Mouse (Mus musculus): ENCODE results near the gene App.

Gene App

DNA sequence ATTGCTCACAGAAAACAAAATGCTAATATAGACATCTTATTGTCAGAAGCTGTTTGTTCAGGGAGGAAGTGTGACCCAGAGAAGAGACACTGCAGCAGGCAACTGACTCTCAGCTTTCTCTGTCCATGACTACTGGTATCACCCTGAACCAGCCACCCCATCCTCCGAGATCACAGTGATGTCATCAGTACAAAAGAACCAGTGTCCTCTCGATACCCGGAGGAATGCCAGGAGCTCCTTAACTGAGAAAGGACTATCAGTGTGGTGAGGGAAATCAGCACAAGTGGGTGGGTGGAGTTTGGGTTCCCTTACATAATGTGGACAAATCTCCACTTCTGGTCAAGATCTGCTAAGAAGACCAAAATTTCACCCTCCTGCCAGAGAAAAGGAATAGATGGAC is 150.5 kb downstream of the App start:
- in situ Hi-C loops (cut with MboI) = no loop called here

DNA sequence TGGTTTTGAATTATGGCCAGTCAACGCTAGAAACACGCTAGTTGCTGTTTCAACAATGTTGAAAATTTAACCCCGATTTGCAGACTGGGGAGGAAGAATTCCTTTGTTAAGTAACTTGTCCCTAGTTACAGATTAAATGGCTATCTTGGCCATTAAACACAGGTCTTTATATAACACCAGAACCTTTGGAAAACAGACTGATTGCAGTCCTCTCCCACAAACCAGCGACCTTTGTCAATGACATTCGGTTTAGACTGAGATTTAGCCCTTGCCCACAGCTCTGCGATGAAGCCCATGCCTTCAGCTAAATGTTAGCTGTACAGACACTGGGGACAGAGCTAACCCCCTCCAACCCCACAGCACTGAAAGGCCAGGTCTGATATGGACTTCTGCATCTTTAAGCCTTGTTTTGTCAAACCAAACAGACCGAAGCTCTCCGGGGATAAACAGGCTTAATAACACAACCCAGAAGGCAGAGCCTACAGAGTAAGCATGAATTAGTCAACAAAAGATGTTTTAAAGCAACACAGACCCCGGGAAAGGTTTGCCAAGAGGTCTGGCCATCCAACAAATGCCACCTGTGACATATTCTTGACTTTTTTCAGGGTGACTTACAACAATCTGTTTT is 152.8 kb downstream of the App start:
- in situ Hi-C loops (cut with MboI) = no loop called here

DNA sequence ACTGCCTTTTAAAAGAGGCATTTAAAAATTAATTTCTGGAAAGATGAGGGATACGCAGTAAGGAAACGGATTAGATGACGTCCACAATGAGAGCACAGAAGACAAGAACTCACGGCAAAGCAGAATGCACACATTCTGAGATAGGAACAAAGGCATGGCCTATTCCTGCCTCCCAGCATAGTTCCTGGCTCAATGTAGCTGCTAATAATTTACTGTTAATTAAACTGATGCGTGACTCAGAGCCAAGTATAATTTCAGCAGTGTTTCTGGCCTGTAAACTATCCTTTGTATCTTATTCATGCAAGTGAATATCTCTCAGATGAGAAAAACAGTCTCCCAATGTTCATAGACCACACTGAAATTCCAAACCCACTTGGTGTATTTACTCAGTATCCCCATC is 154.3 kb downstream of the App start:
- in situ Hi-C loops (cut with MboI) = no loop called here

DNA sequence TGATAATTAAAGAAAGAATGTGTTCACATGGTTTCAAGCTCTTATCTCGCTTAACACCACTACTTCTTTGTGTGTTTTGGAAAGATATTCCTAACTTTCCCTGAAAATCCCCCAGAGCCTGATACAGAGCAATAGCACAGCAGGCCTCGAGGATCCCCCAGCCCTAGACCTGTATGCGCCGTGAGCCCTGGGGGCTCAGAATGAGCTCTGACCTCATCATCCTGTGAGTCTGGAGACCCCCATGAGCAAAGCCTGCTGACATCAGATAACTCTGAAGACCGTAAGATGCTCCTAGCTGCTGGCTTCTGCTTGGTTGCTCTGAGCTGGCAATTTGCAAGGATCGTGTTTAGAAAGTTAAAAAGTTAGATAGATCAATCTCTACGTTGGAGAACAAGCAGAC is 155.7 kb downstream of the App start:
- in situ Hi-C loops (cut with MboI) = no loop called here

GRCm38 (mm10) chr16:85012695-85013094 is 160.9 kb downstream of the App start:
- in situ Hi-C loops (cut with MboI) = no loop called here

DNA sequence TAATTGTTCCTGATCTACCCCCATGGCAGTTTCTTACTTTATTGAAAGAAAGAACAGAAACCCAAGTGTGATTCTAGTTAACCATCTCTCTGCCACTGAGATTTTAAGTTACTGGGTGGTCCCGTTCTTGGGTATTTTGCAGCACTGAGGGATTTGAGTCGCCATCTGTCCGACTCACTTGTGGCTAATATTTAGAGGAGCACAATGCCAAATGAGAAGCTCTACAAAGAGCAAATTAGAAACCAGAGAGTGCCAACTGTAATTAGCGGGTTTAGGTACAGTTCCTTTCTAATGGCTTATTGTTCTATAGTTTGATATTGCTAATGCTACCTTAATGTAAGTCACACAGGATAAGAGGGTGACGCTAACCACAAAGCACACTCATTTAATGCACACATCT is 161.4 kb downstream of the App start:
- in situ Hi-C loops (cut with MboI) = no loop called here

GRCm38 (mm10) chr16:85010651-85011050 is 162.9 kb downstream of the App start:
- in situ Hi-C loops (cut with MboI) = no loop called here

DNA sequence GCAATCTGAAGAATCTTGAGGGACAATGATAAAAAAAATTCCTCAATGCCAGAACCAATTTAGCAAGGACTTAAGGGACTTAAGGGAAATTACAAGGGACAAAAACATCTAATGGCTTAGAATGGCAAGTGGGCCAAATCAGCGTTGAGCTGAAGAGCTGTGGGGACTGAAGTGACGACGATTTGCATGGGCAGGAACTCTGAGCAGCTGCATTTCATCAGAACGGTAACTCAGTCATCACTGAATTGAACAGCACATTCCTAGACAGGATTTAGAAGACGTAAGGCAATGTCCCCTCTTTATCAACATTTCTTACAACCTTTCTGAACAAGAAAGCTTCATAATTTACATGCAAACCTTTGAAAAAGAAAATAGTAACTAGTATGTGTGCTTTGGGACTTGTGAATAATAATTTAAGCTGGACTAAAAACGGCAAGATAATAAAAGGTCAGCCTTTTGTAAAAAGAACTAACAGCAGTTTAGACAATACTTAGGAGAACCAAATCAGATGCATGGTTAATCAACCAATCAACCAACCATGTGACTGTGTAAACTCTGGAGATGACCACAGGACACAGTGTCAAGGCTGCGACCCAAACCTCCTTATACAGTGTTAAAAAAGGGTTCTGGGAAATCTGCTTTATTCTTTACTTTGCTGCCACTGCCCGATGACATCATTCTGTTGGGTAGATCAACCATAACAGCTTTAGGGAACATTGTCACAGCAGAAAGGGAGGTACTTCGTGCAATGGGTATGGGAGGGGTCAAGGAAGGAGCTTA is 164.5 kb downstream of the App start:
- in situ Hi-C loops (cut with MboI) = no loop called here

DNA sequence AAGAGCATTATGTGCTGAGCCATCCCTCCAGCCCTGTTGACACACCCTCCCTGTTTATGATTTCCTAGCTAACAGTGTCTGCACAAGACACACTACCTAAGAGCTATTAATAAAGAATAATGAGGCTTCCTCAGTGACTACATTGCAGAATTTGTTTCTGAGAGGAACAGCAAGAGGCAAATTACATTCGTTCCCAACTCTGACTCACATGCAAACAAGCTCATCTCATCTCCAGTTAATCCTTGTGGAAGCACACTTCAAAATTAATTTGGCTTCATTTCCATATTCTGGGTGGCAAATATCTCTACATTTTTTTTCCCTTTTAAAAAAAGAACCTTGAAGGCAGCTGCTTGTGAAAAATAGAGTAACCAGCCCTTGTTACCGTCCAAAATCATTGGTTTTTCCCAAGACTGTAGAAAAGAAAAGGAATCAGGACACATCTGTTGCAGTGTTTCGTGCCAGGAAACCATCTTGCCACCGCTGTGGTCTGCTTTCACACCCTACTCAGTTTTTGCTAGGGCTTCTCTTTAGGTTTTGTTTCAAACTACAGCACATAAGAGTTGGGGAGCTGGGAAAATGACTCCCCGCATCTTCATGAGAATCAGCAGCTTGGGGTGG is 171.5 kb downstream of the App start:
- in situ Hi-C loops (cut with MboI) = no loop called here

- in situ Hi-C loops (cut with MboI) = no loop called here
These were observed 173.3 kb downstream of the App start for GRCm38 (mm10) chr16:85000304-85000703.

GRCm38 (mm10) chr16:84997551-84997950 is 176.0 kb downstream of the App start:
- in situ Hi-C loops (cut with MboI) = no loop called here

DNA sequence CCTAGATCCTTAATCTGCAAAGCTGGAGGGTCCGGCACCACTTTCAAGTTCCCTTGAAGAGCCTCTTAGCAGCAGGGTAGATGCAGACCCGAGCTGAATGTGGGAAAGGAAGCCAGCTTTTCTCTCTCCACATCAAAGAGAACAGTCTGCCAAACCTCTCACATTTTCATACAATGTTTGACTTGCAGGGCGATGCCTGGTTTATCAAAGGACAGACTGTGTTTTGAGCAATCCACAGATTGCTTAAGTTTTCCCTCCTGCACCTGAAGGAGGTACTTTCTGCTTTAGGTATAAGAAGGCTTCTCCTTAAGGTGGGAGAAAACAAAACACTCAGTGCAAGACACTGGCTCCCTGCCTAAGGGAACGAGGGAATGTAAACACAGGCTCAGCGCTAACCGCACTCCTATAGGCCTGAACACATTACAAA is 178.1 kb downstream of the App start:
- in situ Hi-C loops (cut with MboI) = no loop called here

GRCm38 (mm10) chr16:84992888-84993287 is 180.7 kb downstream of the App start:
- in situ Hi-C loops (cut with MboI) = no loop called here

- in situ Hi-C loops (cut with MboI) = no loop called here
These were observed 182.6 kb downstream of the App start for GRCm38 (mm10) chr16:84991011-84991410.

- in situ Hi-C loops (cut with MboI) = no loop called here
These were observed 183.6 kb downstream of the App start for GRCm38 (mm10) chr16:84989938-84990337.

GRCm38 (mm10) chr16:84989476-84989875 is 184.1 kb downstream of the App start:
- in situ Hi-C loops (cut with MboI) = no loop called here

- in situ Hi-C loops (cut with MboI) = no loop called here
These were observed 185.8 kb downstream of the App start for GRCm38 (mm10) chr16:84987724-84988287.

- in situ Hi-C loops (cut with MboI) = no loop called here
These were observed 187.4 kb downstream of the App start for GRCm38 (mm10) chr16:84986016-84986631.

DNA sequence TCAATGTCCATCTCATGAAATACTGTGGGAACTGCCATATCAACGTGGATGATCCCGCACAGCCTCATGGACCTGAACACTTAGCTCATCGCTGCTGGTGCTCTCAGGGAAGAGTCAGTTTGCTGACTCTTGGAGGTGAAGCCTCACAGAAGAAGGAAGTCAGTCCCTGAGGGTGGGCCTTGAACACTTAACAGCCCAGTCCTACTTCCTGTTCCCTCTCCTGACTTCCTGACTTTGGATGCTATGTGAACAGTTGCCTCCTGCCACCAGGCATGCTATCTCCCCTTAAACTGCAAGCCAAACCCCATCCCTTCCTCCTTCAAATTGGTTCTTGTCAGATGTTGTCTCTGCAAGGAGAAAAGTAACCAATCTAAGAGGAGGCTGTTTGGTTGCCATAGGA is 188.2 kb downstream of the App start:
- in situ Hi-C loops (cut with MboI) = no loop called here

GRCm38 (mm10) chr16:84983428-84983827 is 190.1 kb downstream of the App start:
- in situ Hi-C loops (cut with MboI) = no loop called here

DNA sequence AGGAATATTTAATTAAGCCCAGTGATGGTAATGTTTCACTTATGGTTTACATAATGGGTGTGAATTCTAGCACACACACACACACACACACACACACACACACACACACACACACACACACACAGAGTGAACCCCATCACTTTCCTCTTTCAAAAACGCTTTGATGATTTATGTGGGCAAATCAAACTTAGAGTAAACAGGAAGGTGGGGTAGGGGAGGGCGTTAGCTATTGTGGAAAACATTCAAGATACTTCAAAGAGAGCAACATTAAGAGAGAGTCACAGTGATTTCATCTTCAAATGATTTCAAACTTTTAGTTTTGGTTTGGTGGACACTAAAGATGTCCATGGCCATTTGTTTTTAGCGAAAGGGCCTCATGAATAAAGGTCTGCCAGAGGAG is 191.0 kb downstream of the App start:
- in situ Hi-C loops (cut with MboI) = no loop called here

DNA sequence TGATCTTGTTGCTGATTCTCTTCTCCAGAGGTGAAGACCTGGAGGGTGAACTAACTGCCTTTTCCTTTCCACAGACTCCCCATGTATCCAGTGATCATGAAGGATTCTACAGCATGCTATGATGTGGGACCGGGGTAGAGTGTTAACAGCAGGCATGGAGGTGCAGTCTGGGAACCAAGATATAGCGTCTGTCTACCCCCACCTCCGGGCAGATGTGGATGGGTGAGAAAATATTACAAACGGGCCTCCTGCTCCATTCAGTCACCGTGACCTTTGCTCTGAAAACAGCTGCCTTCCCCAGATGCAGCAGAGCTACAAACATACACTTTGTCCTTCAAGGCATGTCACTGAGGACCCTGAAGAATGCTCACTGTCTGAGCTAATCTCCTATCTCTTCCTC is 195.0 kb downstream of the App start:
- in situ Hi-C loops (cut with MboI) = no loop called here

All from mature B cell (primary cell).